Comparison of ENCODE assay signal across 8 mouse cellular contexts in genomic region chr4:99561506-99561937, GRCm38 (mm10).
A peak's percentile ranks its signal among the peaks of the same experiment; 100 is the strongest.
DNase-seq lines count a peak whose midpoint lies in the region; ATAC-seq and TF ChIP-seq lines count a peak whose summit lies in the region.

No protein-coding gene starts in this region.

- no peak overlapping the region for H3K4me3 ChIP-seq in heart, embryonic 11.5 days (ENCODE audit: low read depth, low read length)
- no peak overlapping the region for H3K4me3 ChIP-seq in heart, embryonic 10.5 days
- no peak overlapping the region for H3K4me3 ChIP-seq in embryonic facial prominence, embryonic 14.5 days (ENCODE audit: low read depth, low read length)
- H3K4me3 ChIP-seq in stomach, postnatal 0 days (ENCODE audit: low read depth, low read length): no peak overlapping the region

- 5% methylated on average over 6 of the region's 6 CpGs for WGBS in heart, embryonic 11.5 days (ENCODE audit: insufficient replicate concordance)
- WGBS in heart, embryonic 10.5 days: 6% methylated on average over 6 of the region's 6 CpGs
- 22% methylated on average over 6 of the region's 6 CpGs for WGBS in embryonic facial prominence, embryonic 14.5 days
- WGBS in stomach, postnatal 0 days: 20% methylated on average over 6 of the region's 6 CpGs

- no peaks in the 10 kb centered on the region for H3K27me3 ChIP-seq in heart, embryonic 11.5 days (ENCODE audit: control insufficient read depth, insufficient read depth, low read length)
- H3K27me3 ChIP-seq in heart, embryonic 10.5 days (ENCODE audit: insufficient read depth, poor library complexity, severe bottlenecking): peaks cover 40% of the 10 kb centered on the region
- H3K27me3 ChIP-seq in embryonic facial prominence, embryonic 14.5 days (replicated peaks; ENCODE audit: control insufficient read depth, insufficient read depth, low read length): peaks cover 20% of the 10 kb centered on the region
- H3K27me3 ChIP-seq in stomach, postnatal 0 days (ENCODE audit: control insufficient read depth, insufficient read depth, low read length): no peaks in the 10 kb centered on the region

- ATAC-seq in heart, embryonic 11.5 days (replicated peaks; ENCODE audit: insufficient number of reproducible peaks, low FRiP score, low TSS enrichment): no peak
- ATAC-seq in embryonic facial prominence, embryonic 14.5 days (ENCODE audit: low read depth): no peak
- 0 out of 2 replicates have a peak, but pooled peaks have one; percentile 35 for ATAC-seq in stomach, postnatal 0 days (ENCODE audit: low FRiP score, low TSS enrichment)

- H3K9ac ChIP-seq in heart, embryonic 11.5 days (ENCODE audit: low read depth, low read length): no peak overlapping the region
- H3K9ac ChIP-seq in embryonic facial prominence, embryonic 14.5 days (ENCODE audit: low read depth, low read length): no peak overlapping the region
- no peak overlapping the region for H3K9ac ChIP-seq in stomach, postnatal 0 days (ENCODE audit: low read length)

- H3K27ac ChIP-seq in heart, embryonic 11.5 days (ENCODE audit: low read depth, low read length): no peak overlapping the region
- no peak overlapping the region for H3K27ac ChIP-seq in heart, embryonic 10.5 days
- no peak overlapping the region for H3K27ac ChIP-seq in embryonic facial prominence, embryonic 14.5 days (replicated peaks; ENCODE audit: low read depth, low read length)
- H3K27ac ChIP-seq in stomach, postnatal 0 days (replicated peaks): no peak overlapping the region

- H3K4me1 ChIP-seq in heart, embryonic 11.5 days (ENCODE audit: control insufficient read depth, insufficient read depth, low read length): no peaks in the 10 kb centered on the region
- H3K4me1 ChIP-seq in heart, embryonic 10.5 days: no peaks in the 10 kb centered on the region
- no peaks in the 10 kb centered on the region for H3K4me1 ChIP-seq in embryonic facial prominence, embryonic 14.5 days (ENCODE audit: control insufficient read depth, insufficient read depth, low read length)
- no peaks in the 10 kb centered on the region for H3K4me1 ChIP-seq in stomach, postnatal 0 days (replicated peaks; ENCODE audit: control insufficient read depth, insufficient read depth)

- H3K36me3 ChIP-seq in heart, embryonic 11.5 days (ENCODE audit: control insufficient read depth, insufficient read depth, low read length): no peaks in the 10 kb centered on the region
- no peaks in the 10 kb centered on the region for H3K36me3 ChIP-seq in heart, embryonic 10.5 days
- H3K36me3 ChIP-seq in embryonic facial prominence, embryonic 14.5 days (ENCODE audit: control insufficient read depth, insufficient read depth, low read length): no peaks in the 10 kb centered on the region
- H3K36me3 ChIP-seq in stomach, postnatal 0 days (ENCODE audit: control insufficient read depth, insufficient read depth, low read length): no peaks in the 10 kb centered on the region

- H3K4me2 ChIP-seq in heart, embryonic 11.5 days: peak overlapping the region; percentile 43
- H3K4me2 ChIP-seq in embryonic facial prominence, embryonic 14.5 days (ENCODE audit: low read depth, low read length): no peak overlapping the region
- no peak overlapping the region for H3K4me2 ChIP-seq in stomach, postnatal 0 days (replicated peaks; ENCODE audit: low read depth)

- no peaks in the 10 kb centered on the region for H3K9me3 ChIP-seq in heart, embryonic 11.5 days (replicated peaks; ENCODE audit: control insufficient read depth, low read length)
- H3K9me3 ChIP-seq in heart, embryonic 10.5 days: no peaks in the 10 kb centered on the region
- no peaks in the 10 kb centered on the region for H3K9me3 ChIP-seq in embryonic facial prominence, embryonic 14.5 days (ENCODE audit: control insufficient read depth, low read length)
- no peaks in the 10 kb centered on the region for H3K9me3 ChIP-seq in stomach, postnatal 0 days (ENCODE audit: control insufficient read depth, low read length)

- no peak for TF ChIP-seq EP300 in stomach, postnatal 0 days (optimal IDR thresholded peaks at IDR 0.05)

- peak; percentile 56 for TF ChIP-seq CTCF in stomach, postnatal 0 days (IDR thresholded peaks at IDR 0.05; ENCODE audit: low read depth)

- no peak for DNase-seq in heart, embryonic 10.5 days (ENCODE audit: low spot score)
- DNase-seq in right cerebral cortex, postnatal 10 days (ENCODE audit: low spot score in 2 of 2): peak; percentile 23 to 31
- no peak for DNase-seq in right cerebral cortex, postnatal 25 days
- DNase-seq in embryonic facial prominence, embryonic 14.5 days (ENCODE audit: low spot score): peak; percentile 38
- DNase-seq in stomach, postnatal 0 days (ENCODE audit: low spot score): peak; percentile 39
- no peak for DNase-seq in kidney, adult 11 months
- DNase-seq in spleen, adult 18-20 months: no peak

Comparison
In these comparisons a context has a peak if more than half of its experiments do, and no peak if none do; other contexts are left out.
1. DNase-seq: peak in right cerebral cortex, postnatal 10 days (2 of 2), embryonic facial prominence, embryonic 14.5 days (single experiment) and stomach, postnatal 0 days (single experiment); none in heart, embryonic 10.5 days (single experiment), right cerebral cortex, postnatal 25 days (single experiment), kidney, adult 11 months (single experiment) and spleen, adult 18-20 months (0 of 2).